Mouse (Mus musculus): ENCODE results near the gene Ercc8. TPM values are rescaled to one million over a fixed set of nuclear protein-coding genes. Genes with fewer than 3 reads are reported as not detected.

Gene Ercc8
- polyA plus RNA-seq, 1 experiment: 19.1 TPM

- no peaks in the 10 kb centered on the region for H3K4me1 ChIP-seq (ENCODE audit: control insufficient read depth, insufficient read depth, low read length)
- no peaks in the 10 kb centered on the region for H3K27me3 ChIP-seq (ENCODE audit: control insufficient read depth, insufficient read depth, low read length, poor library complexity, severe bottlenecking)
- no peak overlapping the region for H3K4me3 ChIP-seq (ENCODE audit: low read depth, low read length)
- TF ChIP-seq CTCF (IDR thresholded peaks at IDR 0.05; ENCODE audit: low read depth, low read length): no peak
- TF ChIP-seq POLR2A (IDR thresholded peaks at IDR 0.05; ENCODE audit: insufficient read depth, low read length): no peak
- no peak for TF ChIP-seq EP300 (IDR thresholded peaks at IDR 0.05; ENCODE audit: insufficient read depth, low read depth, low read length)
- no peaks in the 10 kb centered on the region for H3K36me3 ChIP-seq (ENCODE audit: control insufficient read depth, insufficient read depth, low read length, poor library complexity, severe bottlenecking)
- no peak overlapping the region for H3K9ac ChIP-seq (ENCODE audit: low read depth, poor library complexity, severe bottlenecking)
- H3K27ac ChIP-seq (ENCODE audit: insufficient read depth, low read length): no peak overlapping the region
- no peaks in the 10 kb centered on the region for H3K9me3 ChIP-seq (replicated peaks; ENCODE audit: control insufficient read depth, insufficient read depth, low read length, poor library complexity, severe bottlenecking)
Observed at GRCm38 (mm10) chr13:108119411-108120310, 38.9 kb upstream of the Ercc8 start.

- Histone ChIP-seq H3K27ac (ENCODE audit: insufficient read depth, low read length) (no peak overlapping the region), H3K4me1 (ENCODE audit: control insufficient read depth, insufficient read depth, low read length) (no peaks in the 10 kb centered on the region)
- TF ChIP-seq CTCF (IDR thresholded peaks at IDR 0.05; ENCODE audit: low read depth, low read length) (no peak), POLR2A (IDR thresholded peaks at IDR 0.05; ENCODE audit: insufficient read depth, low read length) (no peak), EP300 (IDR thresholded peaks at IDR 0.05; ENCODE audit: insufficient read depth, low read depth, low read length) (no peak)
Observed at GRCm38 (mm10) chr13:108123109-108123723, 35.3 kb upstream of the Ercc8 start.

DNA sequence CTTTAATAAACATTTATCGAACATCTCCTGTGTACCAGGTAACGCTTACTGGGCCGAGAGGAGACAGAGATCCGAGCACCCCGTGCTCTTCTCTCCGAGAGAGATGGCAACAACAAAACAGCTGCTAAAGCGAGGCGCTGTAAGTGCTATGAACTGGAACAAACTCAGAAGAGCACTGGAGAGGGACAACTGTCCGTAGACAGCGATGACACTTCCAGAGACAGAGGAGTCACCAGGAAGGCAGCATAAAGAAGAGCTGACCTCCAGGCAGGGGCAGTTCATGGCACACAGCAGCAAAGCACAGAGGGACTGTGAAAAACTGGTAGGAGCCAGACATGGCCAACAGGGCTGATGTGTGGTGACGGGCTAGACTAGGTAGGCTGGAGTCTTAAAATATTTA, 34.4 kb upstream of the Ercc8 start:
- Histone ChIP-seq H3K36me3 (ENCODE audit: control insufficient read depth, insufficient read depth, low read length, poor library complexity, severe bottlenecking) (no peaks in the 10 kb centered on the region), H3K27me3 (ENCODE audit: control insufficient read depth, insufficient read depth, low read length, poor library complexity, severe bottlenecking) (no peaks in the 10 kb centered on the region), H3K4me1 (ENCODE audit: control insufficient read depth, insufficient read depth, low read length) (no peaks in the 10 kb centered on the region), H3K4me3 (ENCODE audit: low read depth, low read length) (no peak overlapping the region), H3K9me3 (replicated peaks; ENCODE audit: control insufficient read depth, insufficient read depth, low read length, poor library complexity, severe bottlenecking) (no peaks in the 10 kb centered on the region), H3K9ac (ENCODE audit: low read depth, poor library complexity, severe bottlenecking) (no peak overlapping the region), H3K27ac (ENCODE audit: insufficient read depth, low read length) (no peak overlapping the region)
- TF ChIP-seq EP300 (IDR thresholded peaks at IDR 0.05; ENCODE audit: insufficient read depth, low read depth, low read length) (no peak), CTCF (IDR thresholded peaks at IDR 0.05; ENCODE audit: low read depth, low read length) (no peak), POLR2A (IDR thresholded peaks at IDR 0.05; ENCODE audit: insufficient read depth, low read length) (no peak)

More at GRCm38 (mm10) chr13:108123109-108123723, 35.3 kb upstream of the Ercc8 start:
- Histone ChIP-seq H3K9me3 (replicated peaks; ENCODE audit: control insufficient read depth, insufficient read depth, low read length, poor library complexity, severe bottlenecking) (no peaks in the 10 kb centered on the region), H3K27me3 (ENCODE audit: control insufficient read depth, insufficient read depth, low read length, poor library complexity, severe bottlenecking) (no peaks in the 10 kb centered on the region), H3K4me3 (ENCODE audit: low read depth, low read length) (no peak overlapping the region), H3K9ac (ENCODE audit: low read depth, poor library complexity, severe bottlenecking) (no peak overlapping the region), H3K36me3 (ENCODE audit: control insufficient read depth, insufficient read depth, low read length, poor library complexity, severe bottlenecking) (no peaks in the 10 kb centered on the region)

DNA sequence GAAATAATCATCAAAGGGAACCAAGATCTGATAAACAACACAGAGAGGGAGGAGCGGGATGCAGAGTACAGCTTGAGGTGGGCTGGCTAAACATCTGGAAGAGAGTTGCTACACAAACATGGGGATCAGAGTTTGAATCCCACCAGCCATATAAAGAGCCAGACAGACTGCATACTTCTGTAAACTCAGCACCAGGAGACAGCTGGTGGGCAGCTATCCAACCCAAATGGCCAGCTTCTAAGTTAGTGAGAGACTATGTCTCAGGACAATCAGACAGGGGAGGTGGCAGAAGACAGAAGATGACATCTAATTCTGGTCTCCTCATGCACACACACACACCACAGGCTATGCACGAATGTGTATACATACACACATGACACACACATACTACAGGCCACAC, 32.3 kb upstream of the Ercc8 start:
- no peak for TF ChIP-seq CTCF (IDR thresholded peaks at IDR 0.05; ENCODE audit: low read depth, low read length)
- TF ChIP-seq EP300 (IDR thresholded peaks at IDR 0.05; ENCODE audit: insufficient read depth, low read depth, low read length): no peak
- TF ChIP-seq POLR2A (IDR thresholded peaks at IDR 0.05; ENCODE audit: insufficient read depth, low read length): no peak
- Histone ChIP-seq H3K36me3 (ENCODE audit: control insufficient read depth, insufficient read depth, low read length, poor library complexity, severe bottlenecking) (no peaks in the 10 kb centered on the region), H3K27me3 (ENCODE audit: control insufficient read depth, insufficient read depth, low read length, poor library complexity, severe bottlenecking) (no peaks in the 10 kb centered on the region), H3K4me3 (ENCODE audit: low read depth, low read length) (no peak overlapping the region), H3K9ac (ENCODE audit: low read depth, poor library complexity, severe bottlenecking) (no peak overlapping the region), H3K9me3 (replicated peaks; ENCODE audit: control insufficient read depth, insufficient read depth, low read length, poor library complexity, severe bottlenecking) (no peaks in the 10 kb centered on the region), H3K4me1 (ENCODE audit: control insufficient read depth, insufficient read depth, low read length) (no peaks in the 10 kb centered on the region), H3K27ac (ENCODE audit: insufficient read depth, low read length) (no peak overlapping the region)

- Histone ChIP-seq H3K4me3 (ENCODE audit: low read depth, low read length) (no peak overlapping the region), H3K27me3 (ENCODE audit: control insufficient read depth, insufficient read depth, low read length, poor library complexity, severe bottlenecking) (no peaks in the 10 kb centered on the region), H3K4me1 (ENCODE audit: control insufficient read depth, insufficient read depth, low read length) (no peaks in the 10 kb centered on the region), H3K36me3 (ENCODE audit: control insufficient read depth, insufficient read depth, low read length, poor library complexity, severe bottlenecking) (no peaks in the 10 kb centered on the region), H3K9me3 (replicated peaks; ENCODE audit: control insufficient read depth, insufficient read depth, low read length, poor library complexity, severe bottlenecking) (no peaks in the 10 kb centered on the region), H3K27ac (ENCODE audit: insufficient read depth, low read length) (no peak overlapping the region), H3K9ac (ENCODE audit: low read depth, poor library complexity, severe bottlenecking) (no peak overlapping the region)
- TF ChIP-seq POLR2A (IDR thresholded peaks at IDR 0.05; ENCODE audit: insufficient read depth, low read length) (no peak), CTCF (IDR thresholded peaks at IDR 0.05; ENCODE audit: low read depth, low read length) (peak; percentile 49), EP300 (IDR thresholded peaks at IDR 0.05; ENCODE audit: insufficient read depth, low read depth, low read length) (no peak)
Observed at GRCm38 (mm10) chr13:108127130-108127529, 31.4 kb upstream of the Ercc8 start.

DNA sequence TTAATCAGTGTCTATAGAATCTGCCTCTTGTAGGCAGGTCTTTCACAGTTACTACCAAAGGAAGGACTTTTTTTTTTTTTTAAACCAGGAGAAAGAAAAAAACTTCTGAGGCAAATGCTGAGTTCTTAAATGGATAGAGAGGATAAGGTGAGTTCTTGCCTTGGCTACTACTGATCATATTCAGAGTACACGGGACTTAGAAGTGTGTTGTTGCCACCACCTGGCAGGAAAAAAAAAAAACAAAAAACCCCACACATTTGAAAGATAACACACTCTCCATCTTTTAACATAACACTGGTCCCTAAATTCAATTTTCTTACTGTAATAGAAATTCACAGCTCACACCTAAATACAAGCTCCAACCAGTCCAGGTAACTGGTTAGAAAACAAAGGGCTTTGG, 30.6 kb upstream of the Ercc8 start:
- Histone ChIP-seq H3K27me3 (ENCODE audit: control insufficient read depth, insufficient read depth, low read length, poor library complexity, severe bottlenecking) (no peaks in the 10 kb centered on the region), H3K9me3 (replicated peaks; ENCODE audit: control insufficient read depth, insufficient read depth, low read length, poor library complexity, severe bottlenecking) (no peaks in the 10 kb centered on the region), H3K4me1 (ENCODE audit: control insufficient read depth, insufficient read depth, low read length) (no peaks in the 10 kb centered on the region), H3K27ac (ENCODE audit: insufficient read depth, low read length) (no peak overlapping the region), H3K4me3 (ENCODE audit: low read depth, low read length) (no peak overlapping the region), H3K9ac (ENCODE audit: low read depth, poor library complexity, severe bottlenecking) (no peak overlapping the region), H3K36me3 (ENCODE audit: control insufficient read depth, insufficient read depth, low read length, poor library complexity, severe bottlenecking) (no peaks in the 10 kb centered on the region)
- no peak for TF ChIP-seq CTCF (IDR thresholded peaks at IDR 0.05; ENCODE audit: low read depth, low read length)
- TF ChIP-seq POLR2A (IDR thresholded peaks at IDR 0.05; ENCODE audit: insufficient read depth, low read length): no peak
- TF ChIP-seq EP300 (IDR thresholded peaks at IDR 0.05; ENCODE audit: insufficient read depth, low read depth, low read length): no peak
